Mouse (Mus musculus) liver, embryonic 16.5 days (tissue): ENCODE measurements around the gene Dnaja4. TPM values are rescaled to one million over a fixed set of nuclear protein-coding genes. Genes with fewer than 3 reads are reported as not detected.
A peak's percentile ranks its signal among the peaks of the same experiment; 100 is the strongest.
"Not testable (repeated sequence)": the region's sequence is repeated elsewhere in the genome, so short reads cannot be mapped to it uniquely, and the experiment has no call there.

Source experiments
- ATAC-seq: fragments of 200-750 bp; cut with Nextera tagmentation; 2 replicates; pipeline ENCODE4 v1.8.0; 2017; ENCODE audit warnings: low read depth, mild to moderate bottlenecking, moderate number of reproducible peaks, moderate library complexity
- H3K27ac ChIP-seq: fragments of 300-500 bp; sonication (generic); 2 replicates; pipeline ENCODE4 v1.5.1; 2014; ENCODE audit warnings: mild to moderate bottlenecking, low read length
- H3K27me3 ChIP-seq: fragments of 300-500 bp; sonication (generic); 2 replicates; pipeline ENCODE4 v1.6.1; 2014; ENCODE audit warnings: low read depth, low read length, mixed read lengths; ENCODE audit not compliant: control insufficient read depth, insufficient read depth
- H3K36me3 ChIP-seq: fragments of 300-500 bp; sonication (generic); 2 replicates; pipeline ENCODE4 v1.6.1; 2014; ENCODE audit warnings: mild to moderate bottlenecking; ENCODE audit not compliant: control insufficient read depth, insufficient read depth
- H3K4me1 ChIP-seq: fragments of 300-500 bp; sonication (generic); 2 replicates; pipeline ENCODE4 v1.6.1; 2014; ENCODE audit warnings: low read depth, low read length, mixed read lengths; ENCODE audit not compliant: control insufficient read depth
- H3K4me2 ChIP-seq: fragments of 300-500 bp; sonication (generic); 2 replicates; pipeline ENCODE4 v1.6.1; 2014; ENCODE audit warnings: low read depth, low read length, mixed read lengths
- H3K4me3 ChIP-seq: fragments of 300-500 bp; sonication (generic); 2 replicates; pipeline ENCODE4 v1.5.1; 2014; ENCODE audit warnings: low read depth, mild to moderate bottlenecking, low read length
- H3K9ac ChIP-seq: fragments of 300-500 bp; sonication (generic); 2 replicates; pipeline ENCODE4 v1.6.1; 2014; ENCODE audit warnings: low read depth, low read length
- H3K9me3 ChIP-seq: fragments of 300-500 bp; sonication (generic); replicated peaks from 2 replicates; pipeline ENCODE4 v1.6.1; 2016; ENCODE audit warnings: low read length; ENCODE audit not compliant: control insufficient read depth
- WGBS: fragments of 180-500 bp; shearing (Covaris S2); extraction: QIAGEN DNeasy Blood & Tissue Kit; methylation state at CpG from one replicate; pipeline ENCODE4 v1.1.7; 2014; ENCODE audit not compliant: insufficient replicate concordance; 5-methylcytosine and 5-hydroxymethylcytosine counted together
- polyA plus RNA-seq: library from polyadenylated mRNA; unstranded; fragments of >200 nt; fragmentation: Nextera tagmentation; extraction: Ambion mirVana; gene quantifications from 2 replicates; pipeline ENCODE4 v1.2.1, GENCODE M21; 2015

Dnaja4 gene
- polyA plus RNA-seq, 1 experiment from 2014 or later = 18.4 TPM

- H3K4me3 ChIP-seq, H3K9ac ChIP-seq, H3K27ac ChIP-seq, H3K4me2 ChIP-seq, H3K36me3 ChIP-seq, H3K4me1 ChIP-seq, ATAC-seq, H3K9me3 ChIP-seq: not testable (repeated sequence)
- peaks cover 11% of the 10 kb centered on the region for H3K27me3 ChIP-seq
- 78% methylated on average over 2 of the region's 2 CpGs for whole genome bisulfite sequencing
Measured at GRCm38 (mm10) chr9:54690697-54691096, 8.0 kb upstream of the Dnaja4 start.

GRCm38 (mm10) chr9:54691241-54691805 lies 7.3 kb upstream of the Dnaja4 start:
- ATAC-seq = peak; percentile 48
- H3K36me3 ChIP-seq, H3K4me1 ChIP-seq, H3K9me3 ChIP-seq, H3K27ac ChIP-seq: not testable (repeated sequence)
- peaks cover 11% of the 10 kb centered on the region for H3K27me3 ChIP-seq
- WGBS = 5% methylated on average over 31 of the region's 31 CpGs
- H3K4me2 ChIP-seq = peak overlapping the region; percentile 58
- peak overlapping the region; percentile 42 for H3K4me3 ChIP-seq
- H3K9ac ChIP-seq = peak overlapping the region; percentile 15; the same call in 1 of the 2 replicates

GRCm38 (mm10) chr9:54699087-54699344 lies 343 bp downstream of the Dnaja4 start:
- Histone ChIP-seq H3K9me3 (0 out of 2 replicates have a peak, but pooled peaks cover 2% of the 10 kb centered on the region), H3K9ac (peak overlapping the region; percentile 89), H3K4me1 (peaks cover 50% of the 10 kb centered on the region), H3K4me3 (peak overlapping the region; percentile 82), H3K4me2 (peak overlapping the region; percentile 73), H3K27me3 (peaks cover 22% of the 10 kb centered on the region; the same call in 1 of the 2 replicates), H3K27ac (peak overlapping the region; percentile 94), H3K36me3 (no peaks in the 10 kb centered on the region)
- 12% methylated on average over 27 of the region's 27 CpGs for WGBS
- peak; percentile 28 for ATAC-seq

- peak overlapping the region; percentile 73 for H3K4me2 ChIP-seq
- peak overlapping the region; percentile 82 for H3K4me3 ChIP-seq
- peak overlapping the region; percentile 94 for H3K27ac ChIP-seq
- under 1% methylated on average over 91 of the region's 92 CpGs for WGBS
- no peaks in the 10 kb centered on the region for H3K36me3 ChIP-seq
- H3K4me1 ChIP-seq = peaks cover 54% of the 10 kb centered on the region
- 0 out of 2 replicates have a peak, but pooled peaks cover 2% of the 10 kb centered on the region for H3K9me3 ChIP-seq
- ATAC-seq = peak; percentile 52
- peaks cover 22% of the 10 kb centered on the region; the same call in 1 of the 2 replicates for H3K27me3 ChIP-seq
- H3K9ac ChIP-seq = peak overlapping the region; percentile 89
Measured at GRCm38 (mm10) chr9:54699345-54700173, 886 bp downstream of the Dnaja4 start.

GRCm38 (mm10) chr9:54700174-54700475 lies 1.5 kb downstream of the Dnaja4 start:
- peaks cover 19% of the 10 kb centered on the region; the same call in 1 of the 2 replicates for H3K27me3 ChIP-seq
- H3K4me1 ChIP-seq = peaks cover 60% of the 10 kb centered on the region
- 20% methylated on average over 9 of the region's 9 CpGs for WGBS
- H3K9me3 ChIP-seq = 0 out of 2 replicates have a peak, but pooled peaks cover 2% of the 10 kb centered on the region
- H3K4me3 ChIP-seq = peak overlapping the region; percentile 82
- H3K27ac ChIP-seq = peak overlapping the region; percentile 94
- H3K9ac ChIP-seq = peak overlapping the region; percentile 89
- peak overlapping the region; percentile 73 for H3K4me2 ChIP-seq
- no peak for ATAC-seq
- no peaks in the 10 kb centered on the region for H3K36me3 ChIP-seq

- peak overlapping the region; percentile 94; the same call in 1 of the 2 replicates for H3K27ac ChIP-seq
- peaks cover 66% of the 10 kb centered on the region for H3K4me1 ChIP-seq
- H3K36me3 ChIP-seq = no peaks in the 10 kb centered on the region
- 0 out of 2 replicates have a peak, but pooled peaks cover 2% of the 10 kb centered on the region for H3K9me3 ChIP-seq
- H3K4me3 ChIP-seq = peak overlapping the region; percentile 82
- peak overlapping the region; percentile 89 for H3K9ac ChIP-seq
- peak overlapping the region; percentile 73 for H3K4me2 ChIP-seq
- 72% methylated on average over 7 of the region's 7 CpGs for WGBS
- H3K27me3 ChIP-seq = peaks cover 19% of the 10 kb centered on the region; the same call in 1 of the 2 replicates
- no peak for ATAC-seq
Measured at GRCm38 (mm10) chr9:54700746-54701145, 2.1 kb downstream of the Dnaja4 start.

- H3K36me3 ChIP-seq = no peaks in the 10 kb centered on the region; the same call in 1 of the 2 replicates
- no peaks in the 10 kb centered on the region for H3K9me3 ChIP-seq
- peak overlapping the region; percentile 91 for H3K27ac ChIP-seq
- H3K9ac ChIP-seq = peak overlapping the region; percentile 17; the same call in 1 of the 2 replicates
- ATAC-seq = no peak
- H3K4me2 ChIP-seq = peak overlapping the region; percentile 73
- WGBS = 77% methylated on average over 2 of the region's 2 CpGs
- H3K4me1 ChIP-seq = peaks cover 57% of the 10 kb centered on the region
- no peak overlapping the region for H3K4me3 ChIP-seq
- peaks cover 19% of the 10 kb centered on the region; the same call in 1 of the 2 replicates for H3K27me3 ChIP-seq
Measured at GRCm38 (mm10) chr9:54702581-54702980, 3.9 kb downstream of the Dnaja4 start.

- WGBS = 23% methylated on average over 5 of the region's 5 CpGs
Measured at GRCm38 (mm10) chr9:54704361-54704760, 5.7 kb downstream of the Dnaja4 start.

GRCm38 (mm10) chr9:54705561-54705960 lies 6.9 kb downstream of the Dnaja4 start:
- Histone ChIP-seq H3K27me3 (peaks cover 3% of the 10 kb centered on the region; the same call in 1 of the 2 replicates), H3K4me3 (no peak overlapping the region), H3K27ac (no peak overlapping the region; the same call in 1 of the 2 replicates), H3K9me3 (no peaks in the 10 kb centered on the region), H3K36me3 (peaks cover 22% of the 10 kb centered on the region), H3K4me2 (no peak overlapping the region), H3K9ac (no peak overlapping the region), H3K4me1 (peaks cover 47% of the 10 kb centered on the region)
- no peak for ATAC-seq
- 19% methylated on average over 1 of the region's 1 CpGs for WGBS

More at GRCm38 (mm10) chr9:54704361-54704760, 5.7 kb downstream of the Dnaja4 start:
- ATAC-seq = peak; percentile 76
- peak overlapping the region; percentile 73 for H3K4me2 ChIP-seq
- H3K9me3 ChIP-seq = no peaks in the 10 kb centered on the region
- peaks cover 12% of the 10 kb centered on the region; the same call in 1 of the 2 replicates for H3K36me3 ChIP-seq
- peaks cover 51% of the 10 kb centered on the region for H3K4me1 ChIP-seq
- peaks cover 13% of the 10 kb centered on the region; the same call in 1 of the 2 replicates for H3K27me3 ChIP-seq
- peak overlapping the region; percentile 29 for H3K4me3 ChIP-seq
- H3K9ac ChIP-seq = peak overlapping the region; percentile 35
- H3K27ac ChIP-seq = peak overlapping the region; percentile 91
